Mouse (Mus musculus) T-helper 17 cell (primary cell): ENCODE data around the gene Fgd6.

Experiments
- in situ Hi-C, 2 experiments: fragments of 300-600 bp; cut with MboI, MseI; formaldehyde crosslinking; loops; 1 replicate in 1 of 2; 2 replicates in 1 of 2; pipeline ENCODE4 v1.15.1; 2025; ENCODE audit warnings: high pct_unique_total_duplicates in 2 of 2

The Fgd6 gene

DNA sequence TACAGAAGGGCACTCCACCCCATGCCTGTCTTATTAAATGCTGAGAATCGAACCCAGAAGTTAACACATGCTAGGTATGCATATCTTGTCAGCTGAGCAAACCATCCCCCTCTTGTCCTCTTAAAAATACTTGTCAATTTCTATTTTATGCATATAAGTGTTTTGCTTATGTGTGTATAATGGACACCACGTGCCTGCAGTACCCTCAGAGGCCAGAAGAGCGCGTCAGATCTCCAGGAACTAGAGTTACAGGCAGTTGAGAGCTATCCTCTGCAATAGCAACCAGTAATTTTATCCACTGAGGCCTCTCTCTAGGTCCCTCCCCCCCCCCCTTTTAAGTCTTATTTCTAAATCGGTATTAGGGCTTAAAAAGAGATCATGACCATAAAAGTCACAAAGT lies 88.6 kb downstream of the Fgd6 start:
- in situ Hi-C loops = loop anchor here in 1 of 2 experiments (25.0 kb wide), 1 partner anchor 312 kb away; no protein-coding TSS in a partner anchor

DNA sequence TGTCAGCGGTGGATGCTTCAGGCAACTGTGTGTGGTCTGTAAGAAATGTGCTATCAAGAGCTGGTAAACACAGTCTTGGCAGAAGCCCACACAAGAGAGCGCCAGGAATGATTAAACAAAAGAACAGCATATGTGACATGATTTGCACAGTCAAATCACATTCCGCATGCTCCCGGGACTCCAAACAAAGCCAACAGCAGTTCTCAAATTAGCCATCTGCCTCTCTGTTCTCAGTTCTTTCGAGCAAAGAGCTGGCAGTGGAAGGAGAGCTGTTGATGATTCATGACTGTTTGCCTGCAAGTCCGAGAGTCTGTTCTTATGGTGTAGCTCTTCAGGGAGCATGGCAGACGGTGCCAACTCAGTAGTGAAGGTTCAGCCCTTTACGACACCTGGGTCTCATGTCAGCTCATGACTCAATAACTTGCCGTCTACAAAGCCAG lies 93.9 kb downstream of the Fgd6 start:
- in situ Hi-C loops = no loop called here

DNA sequence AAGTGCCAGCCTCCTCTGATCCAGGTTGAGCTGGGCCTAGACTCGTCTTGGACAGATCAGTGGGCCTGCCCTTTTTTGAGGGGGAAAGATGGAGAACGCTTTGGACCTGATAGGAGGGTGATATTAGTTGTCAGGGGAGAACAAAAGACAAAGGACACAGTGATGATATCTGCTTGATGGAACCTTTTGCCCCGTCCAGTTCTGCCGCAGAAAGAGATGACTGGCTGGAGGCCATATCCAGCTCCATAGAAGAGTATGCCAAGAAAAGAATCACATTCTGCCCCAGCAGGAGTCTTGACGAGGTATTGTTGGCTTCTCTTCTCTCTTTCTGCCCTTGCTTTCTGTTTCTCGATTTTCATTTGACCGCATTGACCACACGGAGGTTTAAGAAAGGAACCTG lies 97.3 kb downstream of the Fgd6 start:
- in situ Hi-C loops = no loop called here

DNA sequence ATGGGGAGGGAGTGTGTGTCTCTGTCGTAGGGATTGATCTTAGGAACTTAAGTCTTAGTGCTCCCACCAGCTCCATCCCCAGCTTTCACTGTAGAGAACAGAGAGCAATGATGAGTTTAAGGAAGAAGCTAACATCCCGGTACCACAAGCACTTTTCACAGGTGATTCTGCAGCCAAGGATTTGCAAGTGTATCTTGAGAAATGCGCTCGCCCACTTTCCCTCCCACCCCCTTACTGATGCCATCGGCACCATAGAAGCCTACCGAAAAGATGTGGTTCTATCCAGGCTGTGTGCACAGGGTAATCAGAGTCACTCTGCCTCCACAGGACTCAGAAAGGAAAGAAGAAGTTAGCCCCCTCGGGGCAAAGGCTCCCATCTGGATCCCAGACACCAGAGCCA lies 97.9 kb downstream of the Fgd6 start:
- in situ Hi-C loops = no loop called here

DNA sequence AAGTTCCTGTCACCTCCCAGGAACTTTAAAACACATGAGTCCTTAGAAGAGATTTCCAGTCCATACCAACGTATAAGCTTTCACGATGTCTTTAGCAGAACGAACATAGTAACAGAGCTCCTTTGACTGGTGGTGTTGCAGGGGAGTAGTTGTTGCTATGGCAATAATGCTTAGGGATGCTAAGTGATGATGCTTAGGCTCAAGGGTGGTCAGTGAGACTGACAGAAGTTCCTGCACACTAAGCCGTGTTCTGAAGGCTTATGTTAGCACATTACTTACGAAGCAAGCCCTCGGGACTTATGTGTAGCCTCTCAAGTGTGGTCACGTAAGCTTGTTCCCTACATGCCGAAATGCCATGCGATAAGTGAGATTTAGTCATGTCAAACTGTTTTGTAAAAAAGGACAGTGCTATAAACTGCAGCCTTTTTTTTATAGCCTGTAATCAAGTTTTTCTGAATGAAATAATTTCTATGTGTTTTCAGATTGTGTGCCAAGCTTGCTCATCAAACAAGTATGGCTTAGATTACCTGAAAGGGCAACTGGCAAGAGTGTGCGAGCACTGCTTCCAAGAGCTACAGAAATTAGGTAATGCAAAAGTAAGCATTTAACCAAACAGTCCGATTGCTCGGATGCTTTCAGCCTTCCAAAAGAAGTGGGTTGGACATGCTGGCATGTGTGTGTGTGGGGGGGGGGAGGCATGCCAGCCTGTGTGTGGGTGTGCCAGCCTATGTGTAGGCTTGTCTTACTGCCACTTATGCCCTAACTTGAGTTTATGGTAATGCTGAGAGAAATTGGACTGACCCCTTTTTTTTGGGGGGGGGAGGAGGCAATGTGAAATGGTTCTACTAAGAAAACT lies 99.0 kb downstream of the Fgd6 start:
- in situ Hi-C loops = no loop called here

DNA sequence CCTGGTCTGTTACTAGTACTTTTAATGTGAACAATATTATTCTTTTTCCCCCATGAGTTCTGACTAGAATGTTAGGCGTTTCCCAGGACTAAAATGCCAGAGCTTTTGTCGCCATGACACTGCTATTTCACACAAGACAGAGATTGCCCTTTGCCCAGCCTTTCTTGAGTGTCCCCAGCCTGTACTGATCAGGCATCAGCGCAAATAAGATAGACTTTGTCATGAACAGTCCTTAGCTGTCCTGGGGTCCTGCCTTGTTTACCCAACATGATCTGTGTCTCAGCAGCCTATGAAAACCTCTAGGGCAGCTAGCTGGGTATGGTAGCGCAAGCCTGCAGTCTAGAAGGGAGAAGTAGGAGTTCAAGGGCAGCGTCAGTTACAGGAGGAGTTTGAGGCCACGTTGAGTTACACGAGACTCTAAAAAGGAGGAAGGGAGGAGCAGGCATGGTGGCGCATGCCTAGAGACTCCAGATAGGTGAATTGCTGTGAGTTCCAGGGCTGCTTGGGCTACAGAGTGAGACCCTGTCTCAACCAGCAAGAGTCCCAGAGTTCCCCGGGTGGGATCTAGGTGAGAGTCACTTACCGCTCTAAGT lies 103.2 kb downstream of the Fgd6 start:
- in situ Hi-C loops = no loop called here

DNA sequence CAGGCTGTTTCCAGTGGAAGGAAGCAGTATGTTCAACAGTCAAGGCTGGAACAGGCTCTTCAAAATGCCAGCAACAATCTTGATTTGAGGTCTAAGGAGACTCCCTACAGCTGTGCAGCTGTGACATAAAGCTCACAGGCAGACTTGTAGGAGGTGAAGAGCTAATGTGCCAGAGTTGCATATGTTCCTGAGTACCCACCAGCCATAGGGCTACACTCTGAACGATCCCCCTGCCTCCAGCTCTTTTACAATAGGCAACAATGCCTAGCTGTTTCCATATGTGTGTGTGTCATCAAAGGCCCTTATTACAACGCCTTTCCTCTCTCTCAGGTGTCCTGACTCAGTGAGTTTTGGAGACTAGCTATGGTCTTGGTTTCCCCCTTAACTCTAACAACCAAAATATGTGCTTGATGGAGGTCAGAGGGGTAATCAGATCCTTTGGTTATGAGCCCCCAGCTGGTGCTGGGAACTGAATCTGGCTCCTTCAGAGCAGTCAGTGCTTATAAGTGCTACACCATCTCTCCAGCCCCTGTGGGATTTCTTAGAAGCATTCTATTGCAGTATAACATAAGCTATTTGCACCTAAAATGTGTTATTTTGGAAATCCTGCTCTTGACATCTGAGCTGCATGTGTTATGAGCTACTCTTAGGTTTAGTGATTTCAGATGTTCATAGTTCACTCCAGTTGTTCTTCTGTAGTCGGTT lies 104.6 kb downstream of the Fgd6 start:
- in situ Hi-C loops = no loop called here

DNA sequence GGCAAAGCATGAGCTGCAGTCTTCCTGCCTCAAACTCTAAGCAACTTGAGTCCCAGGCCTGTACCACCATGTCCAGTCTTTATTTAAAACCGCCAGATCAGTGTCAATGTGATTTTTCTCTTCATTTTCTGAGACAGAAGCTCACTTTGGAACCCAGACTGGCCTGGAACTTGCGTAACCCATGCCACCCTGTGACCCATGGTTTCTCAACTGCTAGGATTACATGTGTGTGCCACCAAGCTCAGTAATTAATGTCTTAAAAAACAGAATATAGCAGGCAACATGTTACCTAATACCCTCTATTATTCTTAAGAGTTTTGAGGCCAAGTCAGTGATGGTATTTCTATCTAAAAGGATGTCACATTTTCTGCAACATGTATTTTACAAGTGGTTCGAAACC lies 106.6 kb downstream of the Fgd6 start:
- in situ Hi-C loops = no loop called here

DNA sequence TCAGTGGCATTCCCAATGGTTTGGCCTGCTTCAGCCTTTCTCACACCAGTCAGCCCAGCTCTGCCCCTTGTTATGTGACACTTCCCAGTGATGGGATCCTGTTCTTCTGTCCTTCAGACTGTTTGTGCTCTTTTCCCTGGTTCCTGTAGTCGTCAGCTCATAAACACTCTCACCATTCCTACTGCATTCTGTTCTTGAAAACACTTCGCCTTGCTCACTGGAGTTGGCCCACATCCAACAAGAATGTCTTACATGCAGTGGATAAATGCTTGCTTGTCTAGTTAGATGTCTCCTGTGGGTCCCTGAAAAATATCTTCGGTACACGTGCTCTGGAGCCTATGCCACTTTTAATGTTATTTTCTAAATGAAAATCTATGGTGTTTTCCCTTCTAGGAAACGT lies 108.8 kb downstream of the Fgd6 start:
- in situ Hi-C loops = no loop called here

DNA sequence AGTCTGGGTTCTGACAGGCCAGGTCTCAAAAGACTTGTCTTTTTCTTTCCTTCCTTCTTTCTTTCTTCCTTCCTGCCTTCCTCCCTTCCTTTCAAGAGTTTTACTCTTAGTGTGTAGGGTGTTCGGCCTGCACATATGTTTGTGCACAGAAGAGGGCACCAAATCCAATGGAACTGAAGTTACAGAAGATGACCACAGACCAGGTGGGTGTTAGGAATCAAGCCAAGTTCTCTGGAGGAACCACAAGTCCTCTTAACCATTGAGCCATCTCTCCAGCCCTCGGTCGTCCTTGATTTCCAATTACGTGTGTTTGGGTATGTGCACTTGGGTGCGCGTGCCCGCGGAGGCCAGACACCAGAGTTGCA lies 111.6 kb downstream of the Fgd6 start:
- in situ Hi-C loops = no loop called here

DNA sequence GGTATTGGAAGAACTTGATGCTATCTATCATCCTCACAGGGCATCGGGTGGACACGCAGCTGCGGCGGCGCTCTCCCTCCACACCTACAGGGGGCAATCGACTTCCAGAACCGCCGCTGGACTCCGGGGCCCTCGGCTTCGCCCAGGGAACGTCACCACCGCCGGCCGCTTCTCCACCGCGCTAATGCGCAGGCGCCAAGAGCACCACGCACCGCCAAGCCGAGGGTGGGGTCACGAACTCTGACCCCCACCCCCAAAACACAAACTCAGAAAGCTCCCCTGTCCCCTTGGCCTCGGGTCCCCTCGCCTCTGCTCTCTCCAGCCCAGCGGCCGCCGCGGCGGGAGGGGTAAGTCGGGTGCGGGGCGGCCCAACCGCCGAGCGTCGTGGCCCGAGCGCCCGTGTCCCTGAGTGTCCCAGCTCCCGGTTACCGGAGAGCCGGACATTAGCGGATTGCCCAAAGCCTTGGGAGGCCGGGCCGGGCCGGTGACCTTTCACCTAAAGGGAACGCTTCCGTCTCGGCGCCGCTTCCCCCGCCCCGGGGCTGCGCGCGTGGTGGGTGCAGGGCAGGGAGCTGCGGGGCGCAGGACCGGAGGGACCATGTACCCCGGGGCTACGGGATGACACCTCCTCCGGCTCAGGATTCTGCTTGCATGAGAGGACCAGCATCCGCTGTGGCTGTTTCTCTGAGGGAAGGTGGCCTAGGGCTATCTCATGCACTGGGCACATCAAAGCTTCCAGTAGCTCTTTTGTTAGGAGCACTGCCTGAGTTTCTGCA lies 112.1 kb downstream of the Fgd6 start, which contains the start of gene Nr2c1:
Nr2c1 (plus strand) TSS at position 268 of the 776 bp plus-strand sequence.
- in situ Hi-C loops = no loop called here

DNA sequence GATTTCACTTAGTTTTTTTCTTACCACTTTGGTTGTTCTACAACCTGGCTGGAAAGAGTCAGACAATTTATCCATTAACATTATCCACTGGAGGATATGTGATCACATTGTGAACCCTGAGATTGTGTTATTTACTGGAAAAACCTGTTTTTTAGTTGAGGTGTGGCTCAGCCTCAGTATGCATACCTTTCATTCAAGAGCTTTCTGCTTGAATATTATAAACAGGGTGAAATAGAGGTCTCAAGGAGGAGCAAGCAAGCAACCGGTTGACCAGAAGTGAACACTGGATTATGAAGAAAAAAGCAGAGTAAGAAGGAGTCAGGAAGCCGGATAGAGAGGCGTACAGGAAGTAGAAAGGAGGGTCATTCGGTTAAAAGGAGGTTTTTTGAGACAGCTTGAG lies 115.7 kb downstream of the Fgd6 start:
- in situ Hi-C loops = no loop called here

DNA sequence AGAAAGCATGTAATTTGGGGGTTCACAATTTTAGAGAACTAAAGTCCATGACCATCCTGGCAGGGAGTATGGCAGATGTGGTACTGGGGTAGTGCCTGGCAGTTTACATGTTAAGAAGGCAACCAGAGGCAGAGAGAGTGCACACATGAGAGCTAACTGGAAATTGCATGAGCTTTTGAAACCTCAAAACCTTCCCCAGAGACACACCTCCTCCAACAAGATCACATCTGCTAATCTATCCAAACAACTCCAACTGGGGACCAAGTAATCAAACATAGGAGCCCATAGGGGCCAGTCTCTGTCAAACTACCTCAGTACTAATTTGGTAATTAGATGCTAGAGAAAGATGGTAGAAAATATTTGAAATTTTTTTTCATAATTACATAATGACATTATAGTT lies 118.0 kb downstream of the Fgd6 start:
- in situ Hi-C loops = no loop called here

DNA sequence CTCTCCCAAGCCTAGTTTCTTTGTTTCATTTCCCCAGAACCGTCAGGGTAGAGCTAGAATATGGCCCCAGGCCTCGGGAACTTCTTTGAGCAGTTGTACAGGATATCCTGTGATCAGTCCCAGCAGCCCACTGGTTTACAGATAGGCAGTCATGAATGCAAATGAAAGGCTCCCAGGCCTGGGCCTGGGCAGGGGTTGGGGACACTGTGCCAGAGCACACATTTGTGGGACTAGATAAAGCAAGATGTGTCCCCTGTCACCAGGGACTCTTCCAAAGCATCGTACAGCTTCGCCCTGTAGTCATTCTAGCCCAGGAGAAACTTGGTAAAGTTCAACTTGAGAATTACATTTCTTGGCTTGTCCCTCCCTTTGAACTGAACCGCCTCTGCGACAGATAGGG lies 123.2 kb downstream of the Fgd6 start:
- in situ Hi-C loops = no loop called here

DNA sequence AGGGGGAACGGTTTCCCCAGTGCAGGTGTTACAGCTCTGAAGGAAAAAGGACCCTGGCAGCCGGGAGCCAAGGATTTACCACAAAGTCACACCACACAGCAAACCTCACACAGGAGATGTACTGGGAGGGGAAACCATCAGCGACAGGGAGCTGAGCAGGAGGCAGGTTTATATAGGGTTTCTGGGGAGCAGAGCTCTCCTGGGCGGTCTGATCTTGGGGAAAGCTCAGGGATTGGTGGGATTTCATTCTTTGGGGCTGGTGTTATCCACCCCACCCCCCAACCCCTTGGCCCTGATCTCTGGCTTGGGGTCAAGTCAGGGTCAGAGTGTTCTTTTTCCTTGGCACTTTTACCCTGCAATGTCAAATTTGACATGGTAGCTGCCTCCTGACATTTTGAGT lies 123.6 kb downstream of the Fgd6 start:
- in situ Hi-C loops = no loop called here

DNA sequence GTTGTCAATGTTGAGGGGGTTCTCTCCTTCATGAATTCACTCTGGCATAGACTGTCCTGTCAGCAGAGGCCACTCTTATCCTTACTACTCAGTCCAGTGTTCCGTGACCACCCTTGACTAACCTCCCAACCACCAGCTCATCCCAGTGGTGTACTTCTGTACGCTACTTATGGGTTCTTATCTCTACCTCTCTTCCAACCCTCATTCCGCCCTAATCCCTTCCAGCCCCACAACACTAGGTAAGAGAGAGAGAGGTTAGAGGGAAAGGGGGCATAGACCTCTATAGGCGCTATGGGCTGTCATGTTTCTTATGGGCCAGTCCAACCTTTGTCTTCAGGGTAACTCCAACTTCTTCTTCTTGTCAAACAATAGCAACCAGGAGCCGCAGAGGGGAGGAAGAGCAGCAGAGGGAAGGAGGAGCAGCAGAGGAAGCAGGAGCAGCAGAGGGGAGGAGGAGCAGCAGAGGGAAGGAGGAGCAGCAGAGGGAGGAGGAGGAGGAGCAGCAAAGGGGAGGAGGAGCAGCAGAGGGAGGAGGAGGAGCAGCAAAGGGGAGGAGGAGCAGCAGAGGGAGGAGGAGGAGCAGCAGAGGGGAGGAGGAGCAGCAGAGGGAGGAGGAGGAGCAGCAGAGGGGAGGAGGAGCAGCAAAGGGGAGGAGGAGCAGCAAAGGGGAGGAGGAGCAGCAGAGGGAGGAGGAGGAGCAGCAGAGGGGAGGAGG lies 125.4 kb downstream of the Fgd6 start:
- in situ Hi-C loops = no loop called here

DNA sequence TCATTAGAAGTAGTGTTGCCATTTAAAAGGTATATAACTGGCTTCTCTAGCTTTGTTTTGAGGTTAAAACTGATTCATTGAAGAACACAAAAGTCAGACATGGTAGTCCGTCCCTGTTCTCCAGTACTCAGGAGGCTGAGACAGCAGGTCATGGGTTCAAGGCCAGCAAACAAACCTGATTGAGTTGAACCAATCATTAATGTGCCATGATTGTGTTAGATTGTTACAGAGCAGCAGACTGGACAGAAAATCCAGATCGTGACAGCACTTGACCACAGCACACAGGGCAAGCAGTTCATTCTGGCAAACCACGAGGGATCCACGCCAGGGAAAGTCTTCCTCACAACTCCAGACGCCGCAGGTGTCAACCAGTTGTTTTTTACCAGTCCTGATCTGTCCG lies 126.2 kb downstream of the Fgd6 start:
- in situ Hi-C loops = no loop called here

DNA sequence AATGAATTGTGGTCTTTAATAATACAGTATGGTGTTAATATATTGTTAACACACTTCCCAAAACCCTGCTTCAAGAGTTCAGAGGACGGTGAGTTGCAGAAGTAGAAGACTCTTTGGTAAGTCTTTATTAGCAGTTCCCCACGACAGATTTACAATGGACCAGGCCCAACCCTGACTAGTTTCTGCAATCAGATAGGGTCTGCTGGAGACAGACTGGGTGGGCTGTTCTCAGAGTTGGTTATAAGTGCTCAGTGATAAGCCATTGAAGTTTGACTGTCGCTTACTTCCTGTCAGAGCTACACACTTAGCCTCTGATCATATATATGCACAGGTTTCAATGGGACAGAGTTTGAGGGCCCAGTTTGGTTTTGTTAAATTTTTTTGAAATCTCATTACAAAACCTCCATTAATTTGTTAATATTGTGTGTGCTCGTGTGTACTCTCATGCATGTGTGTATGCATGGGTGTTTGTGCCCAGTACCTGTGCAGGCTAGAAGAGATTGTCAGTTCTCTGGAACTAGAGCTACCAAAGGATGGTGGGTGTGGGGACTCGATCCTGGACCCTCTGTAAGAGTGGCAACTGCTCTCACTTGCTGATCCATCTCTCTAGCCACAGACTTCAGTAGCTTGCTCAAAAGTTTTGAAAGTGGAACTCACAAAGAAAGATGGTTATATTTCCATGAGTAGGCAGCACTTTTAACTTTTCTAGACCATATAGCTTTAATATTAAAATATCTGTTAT lies 128.5 kb downstream of the Fgd6 start:
- in situ Hi-C loops = no loop called here

DNA sequence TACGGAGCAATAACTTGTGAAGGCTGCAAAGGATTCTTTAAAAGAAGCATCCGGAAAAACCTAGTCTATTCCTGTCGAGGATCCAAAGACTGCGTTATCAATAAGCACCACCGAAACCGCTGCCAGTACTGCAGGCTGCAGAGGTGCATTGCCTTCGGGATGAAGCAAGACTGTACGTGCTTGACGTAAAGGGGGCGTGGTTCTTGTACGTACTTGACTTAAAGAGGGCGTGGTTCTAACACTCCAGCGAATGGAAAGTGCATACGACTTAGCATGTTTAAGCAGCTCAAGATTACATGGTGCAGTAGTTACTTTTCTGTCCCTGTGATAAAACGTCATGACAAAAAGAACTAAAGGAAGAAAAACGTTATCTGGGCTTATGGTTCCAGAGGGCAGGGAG lies 129.6 kb downstream of the Fgd6 start:
- in situ Hi-C loops = no loop called here

DNA sequence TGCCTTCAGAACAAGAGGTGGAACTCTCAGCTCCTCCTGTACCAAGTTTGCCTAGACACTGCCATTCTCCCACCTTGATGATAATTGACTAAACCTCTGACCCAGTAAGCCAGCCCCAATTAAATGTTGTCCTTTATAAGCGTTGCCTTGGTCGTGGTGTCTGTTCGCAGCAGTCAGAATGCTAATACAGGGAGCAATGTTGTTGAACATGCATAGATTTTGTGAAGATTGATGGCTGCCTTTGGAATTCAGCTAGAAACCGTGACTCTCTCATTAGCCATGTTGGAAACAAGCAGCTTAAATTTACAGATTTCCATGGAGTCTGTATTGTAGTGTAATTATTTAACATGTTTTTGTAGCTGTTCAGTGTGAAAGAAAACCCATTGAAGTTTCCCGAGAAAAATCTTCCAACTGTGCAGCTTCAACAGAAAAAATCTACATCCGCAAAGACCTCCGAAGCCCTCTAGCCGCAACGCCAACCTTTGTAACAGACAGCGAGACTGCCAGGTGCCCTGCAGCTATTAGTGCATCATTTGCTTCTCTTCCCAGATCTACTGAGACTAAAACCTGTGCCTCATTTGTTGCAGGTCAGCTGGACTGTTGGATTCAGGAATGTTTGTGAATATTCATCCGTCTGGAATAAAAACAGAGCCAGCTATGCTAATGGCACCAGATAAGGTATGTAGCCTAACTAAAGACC lies 131.4 kb downstream of the Fgd6 start:
- in situ Hi-C loops = no loop called here
